Mouse (Mus musculus) cortical plate, adult 2 months (tissue): ENCODE results near the gene Kcnh7.

Experiments
- CTCF ChIP-seq: fragments of 200-500 bp; IDR thresholded peaks from 2 replicates; pipeline ENCODE4 v1.5.1; 2011; ENCODE audit warnings: mild to moderate bottlenecking, control low read depth, low read length; ENCODE audit not compliant: insufficient read depth; ENCODE audit errors: extremely low read depth
- POLR2A ChIP-seq: fragments of 200-500 bp; IDR thresholded peaks from 2 replicates; pipeline ENCODE4 v1.6.1; 2011; ENCODE audit warnings: mild to moderate bottlenecking, low read length, control low read depth; ENCODE audit not compliant: insufficient read depth; ENCODE audit errors: extremely low read depth

- TF ChIP-seq POLR2A: no peak
- TF ChIP-seq CTCF: no peak
Observed at GRCm38 (mm10) chr2:62878763-62879162, 305.3 kb downstream of the Kcnh7 start.
